Mouse (Mus musculus) MEL (cell line): Measurements from ENCODE around the gene Hmgcs1. TPM values are rescaled to one million over a fixed set of nuclear protein-coding genes. Genes with fewer than 3 reads are reported as not detected.

ENCODE experiments used
- DNase-seq: peaks from one replicate; pipeline ENCODE4 v3.0.0; 2011; ENCODE audit warnings: low read depth, low spot score
- H3K27ac ChIP-seq: 2 replicates; pipeline ENCODE4 v1.5.1; 2012; ENCODE audit warnings: low read depth, mild to moderate bottlenecking, control low read depth, low read length, moderate library complexity; ENCODE audit not compliant: control insufficient read depth
- H3K27me3 ChIP-seq, 2 experiments: fragments of 150-350 bp in 1 of 2; sonication (generic) in 1 of 2; 2 replicates each; pipeline ENCODE4 v1.6.1; 2012; ENCODE audit warnings: low read length in 2 of 2, mild to moderate bottlenecking in 2 of 2, improper control_type of control experiment in 1 of 2, moderate library complexity in 1 of 2; ENCODE audit not compliant: insufficient read depth in 2 of 2, control insufficient read depth in 1 of 2
- H3K36me3 ChIP-seq, 2 experiments: 2 replicates each; pipeline ENCODE4 v1.6.1; 2012 to 2014; ENCODE audit warnings: low read length in 2 of 2, improper control_type of control experiment in 1 of 2, inconsistent platforms in 1 of 2, mild to moderate bottlenecking in 1 of 2; ENCODE audit not compliant: insufficient read depth in 2 of 2, control insufficient read depth in 1 of 2
- H3K4me1 ChIP-seq, 2 experiments: fragments of 150-350 bp in 1 of 2; sonication (generic) in 1 of 2; 2 replicates each; pipeline ENCODE4 v1.6.1; 2012; ENCODE audit warnings: low read length in 2 of 2, improper control_type of control experiment in 1 of 2, mild to moderate bottlenecking in 1 of 2; ENCODE audit not compliant: insufficient read depth in 2 of 2, control insufficient read depth in 1 of 2
- H3K4me3 ChIP-seq, 2 experiments: fragments of 150-350 bp in 1 of 2; sonication (generic) in 1 of 2; 2 replicates each; pipeline ENCODE4 v1.5.1; 2012; ENCODE audit warnings: low read depth in 2 of 2, low read length in 2 of 2, mild to moderate bottlenecking in 2 of 2, moderate library complexity in 2 of 2, control low read depth in 1 of 2, improper control_type of control experiment in 1 of 2; ENCODE audit not compliant: control insufficient read depth in 1 of 2, insufficient read depth in 1 of 2
- H3K79me2 ChIP-seq: 2 replicates; pipeline ENCODE4 v1.6.1; 2012; ENCODE audit warnings: mild to moderate bottlenecking, low read length, moderate library complexity; ENCODE audit not compliant: control insufficient read depth, poor library complexity, insufficient read depth
- H3K9ac ChIP-seq: 2 replicates; pipeline ENCODE4 v1.6.1; 2012; ENCODE audit warnings: low read depth, mild to moderate bottlenecking, control low read depth, low read length, moderate library complexity; ENCODE audit not compliant: control insufficient read depth, poor library complexity, severe bottlenecking
- H3K9me3 ChIP-seq: fragments of 150-350 bp; sonication (generic); replicated peaks from 2 replicates; pipeline ENCODE4 v1.6.1; 2012; ENCODE audit warnings: mild to moderate bottlenecking, low read length, improper control_type of control experiment, moderate library complexity; ENCODE audit not compliant: insufficient read depth
- CHD1 ChIP-seq: IDR thresholded peaks from 2 replicates; pipeline ENCODE4 v1.6.1; 2012; ENCODE audit warnings: low read depth, mild to moderate bottlenecking, inconsistent platforms, low read length, improper control_type of control experiment
- CHD2 ChIP-seq: IDR thresholded peaks from 2 replicates; pipeline ENCODE4 v1.6.1; 2011; ENCODE audit warnings: low read length, improper control_type of control experiment
- CTCF ChIP-seq, 3 experiments: IDR thresholded peaks in 2 of 3; conservative IDR thresholded peaks in 1 of 3; 2 replicates each; pipeline ENCODE4 v1.5.1; 2011 to 2012; ENCODE audit warnings: low read length in 3 of 3, low read depth in 2 of 3, mild to moderate bottlenecking in 2 of 3, improper control_type of control experiment in 1 of 3, inconsistent platforms in 1 of 3, mixed read lengths in 1 of 3, moderate library complexity in 1 of 3; ENCODE audit not compliant: control insufficient read depth in 1 of 3, insufficient read depth in 1 of 3, poor library complexity in 1 of 3, severe bottlenecking in 1 of 3
- GABPA ChIP-seq: IDR thresholded peaks from 2 replicates; pipeline ENCODE4 v1.6.1; 2012; ENCODE audit warnings: low read depth, mild to moderate bottlenecking, inconsistent platforms, low read length, improper control_type of control experiment, moderate library complexity
- GATA1 ChIP-seq: IDR thresholded peaks from 2 replicates; pipeline ENCODE4 v1.6.1; 2011; ENCODE audit warnings: low read depth, low read length, improper control_type of control experiment
- JUND ChIP-seq: IDR thresholded peaks from 2 replicates; pipeline ENCODE4 v1.6.1; 2011; ENCODE audit warnings: low read depth, mild to moderate bottlenecking, improper control_type of control experiment, low read length
- MAX ChIP-seq: IDR thresholded peaks from 2 replicates; pipeline ENCODE4 v1.6.1; 2011; ENCODE audit warnings: low read length, improper control_type of control experiment
- MEF2A ChIP-seq: IDR thresholded peaks from 2 replicates; pipeline ENCODE4 v1.6.1; 2014; ENCODE audit warnings: low read depth, mild to moderate bottlenecking, inconsistent platforms, low read length, improper control_type of control experiment; ENCODE audit not compliant: poor library complexity, insufficient replicate concordance, severe bottlenecking; ENCODE audit errors: extremely low read depth
- MYB ChIP-seq: IDR thresholded peaks from 2 replicates; pipeline ENCODE4 v1.6.1; 2011; ENCODE audit warnings: mild to moderate bottlenecking, low read depth, low read length, improper control_type of control experiment
- MYC ChIP-seq: IDR thresholded peaks from 2 replicates; pipeline ENCODE4 v1.6.1; 2011; ENCODE audit warnings: low read depth, mild to moderate bottlenecking, low read length, improper control_type of control experiment, moderate library complexity
- NELFE ChIP-seq: IDR thresholded peaks from 2 replicates; pipeline ENCODE4 v1.6.1; 2011; ENCODE audit warnings: low read depth, low read length, improper control_type of control experiment
- POLR2A ChIP-seq, 2 experiments: IDR thresholded peaks; 2 replicates each; pipeline ENCODE4 v1.6.1; 2011 to 2012; ENCODE audit warnings: low read length in 2 of 2, mild to moderate bottlenecking in 2 of 2, control low read depth in 1 of 2, improper control_type of control experiment in 1 of 2, low read depth in 1 of 2, moderate library complexity in 1 of 2; ENCODE audit not compliant: control insufficient read depth in 1 of 2, insufficient read depth in 1 of 2, poor library complexity in 1 of 2
- POLR2AphosphoS2 ChIP-seq: IDR thresholded peaks from 2 replicates; pipeline ENCODE4 v1.6.1; 2011; ENCODE audit warnings: low read length, improper control_type of control experiment
- POLR2AphosphoS5 ChIP-seq: IDR thresholded peaks from 2 replicates; pipeline ENCODE4 v1.6.1; 2012; ENCODE audit warnings: low read depth, borderline replicate concordance, mild to moderate bottlenecking, inconsistent platforms, low read length, moderate library complexity, mixed read lengths
- RAD21 ChIP-seq: IDR thresholded peaks from 2 replicates; pipeline ENCODE4 v1.6.1; 2011; ENCODE audit warnings: mild to moderate bottlenecking, low read depth, low read length, improper control_type of control experiment
- ZKSCAN1 ChIP-seq: IDR thresholded peaks from 2 replicates; pipeline ENCODE4 v1.6.1; 2012; ENCODE audit warnings: low read depth, mild to moderate bottlenecking, inconsistent platforms, low read length, improper control_type of control experiment, moderate library complexity
- ZNF384 ChIP-seq: IDR thresholded peaks from 2 replicates; pipeline ENCODE4 v1.6.1; 2012; ENCODE audit warnings: low read depth, mild to moderate bottlenecking, inconsistent platforms, low read length, improper control_type of control experiment
- polyA plus RNA-seq, 2 experiments: library from polyadenylated mRNA; stranded (reverse) in 1 of 2; unstranded in 1 of 2; fragments of >175 nt in 1 of 2; fragments of >200 nt in 1 of 2; gene quantifications; 2 replicates each; pipeline versions ENCODE4 v1.2.1 to v1.2.4; 2012; ENCODE audit warnings: low replicate concordance in 2 of 2, low read depth in 1 of 2; ENCODE audit not compliant: insufficient read length in 2 of 2, insufficient read depth in 1 of 2, missing spikeins in 1 of 2
- total RNA-seq: library from RNA; depleted of rRNA; stranded (reverse); fragments of 300-350 nt; gene quantifications from 2 replicates; pipeline ENCODE4 v1.2.3, GENCODE M21; 2012

Gene Hmgcs1
- total and polyA plus RNA-seq, 3 experiments: 13.6 to 19.3 TPM; not detected in 1

DNA sequence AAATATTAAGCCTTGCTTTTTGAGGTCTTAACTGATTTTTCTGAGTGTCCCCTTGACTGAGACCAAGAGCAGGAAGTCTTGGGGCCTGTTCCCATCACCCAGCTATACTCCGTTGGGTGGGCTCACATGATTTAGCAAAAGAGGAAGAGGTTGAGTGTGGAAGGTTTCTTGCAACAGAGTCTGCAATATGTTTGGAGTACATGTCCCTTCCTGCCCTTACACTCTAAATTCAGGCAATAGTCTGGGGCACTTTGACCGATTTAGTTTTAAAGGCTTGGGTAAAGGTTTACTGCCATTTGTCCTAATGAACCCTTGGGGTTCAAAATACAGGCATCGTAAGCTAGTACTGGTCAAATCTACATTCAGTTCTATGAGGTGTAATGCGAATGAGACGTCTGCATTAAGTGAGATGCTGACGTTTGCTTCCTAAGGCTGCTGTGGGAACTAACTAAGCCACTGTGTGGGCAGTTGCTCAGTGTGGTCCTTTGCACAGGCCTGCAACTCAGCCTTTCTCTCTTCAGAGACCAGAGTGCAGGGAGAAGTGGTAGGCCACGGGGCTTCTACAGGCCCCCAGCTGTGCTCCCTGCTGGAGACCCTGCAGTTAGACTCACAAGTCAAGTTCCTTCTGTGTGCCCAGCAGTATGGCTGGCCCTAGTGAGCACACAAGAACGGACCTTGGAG is 23.1 kb downstream of the Hmgcs1 start:
- Histone ChIP-seq H3K4me1 (peaks cover 7 to 11% of the 10 kb centered on the region in 2 experiments; a peak in 3 of 4 replicates), H3K27ac (no peak overlapping the region), H3K36me3 (peaks cover 0 to 4% of the 10 kb centered on the region in 2 experiments; a peak in 2 of 4 replicates), H3K79me2 (no peaks in the 10 kb centered on the region), H3K9me3 (no peaks in the 10 kb centered on the region), H3K27me3 (no peaks in the 10 kb centered on the region), H3K9ac (no peak overlapping the region), H3K4me3 (no peak overlapping the region)
- TF ChIP-seq RAD21 (no peak), ZNF384 (no peak), NELFE (no peak), MAX (no peak), MYB (no peak), MEF2A (no peak)
- DNase-seq: peak; percentile 21

DNA sequence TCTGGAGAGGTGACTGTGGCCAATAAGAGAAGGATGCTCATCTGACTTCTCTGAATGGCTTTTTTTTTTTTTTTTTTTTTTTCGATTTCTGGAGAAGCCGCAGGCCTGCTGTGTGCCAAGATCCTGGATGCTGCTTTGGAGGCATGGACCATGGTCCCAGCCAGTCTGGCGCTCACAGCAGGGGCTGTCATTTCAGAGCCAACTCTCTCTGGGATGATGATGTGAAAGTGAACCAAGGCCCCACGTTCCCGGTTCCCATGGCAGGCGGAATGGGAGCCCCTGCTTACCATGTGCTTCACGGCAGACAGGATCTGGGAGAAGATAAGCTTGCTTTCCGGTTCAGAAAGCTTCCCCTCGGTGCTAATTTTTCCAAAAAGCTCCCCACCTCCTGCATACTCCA is 23.6 kb downstream of the Hmgcs1 start:
- H3K36me3 ChIP-seq: peaks cover 0 to under 1% of the 10 kb centered on the region in 2 experiments; a peak in 2 of 4 replicates
- peaks cover 1 to 7% of the 10 kb centered on the region in 2 experiments; a peak in 3 of 4 replicates for H3K4me1 ChIP-seq
- H3K9ac ChIP-seq: no peak overlapping the region
- no peak overlapping the region for H3K4me3 ChIP-seq
- H3K27me3 ChIP-seq: no peaks in the 10 kb centered on the region
- H3K79me2 ChIP-seq: no peaks in the 10 kb centered on the region
- H3K27ac ChIP-seq: no peak overlapping the region
- no peaks in the 10 kb centered on the region for H3K9me3 ChIP-seq
- DNase-seq: no peak
- TF ChIP-seq CHD2 (no peak), JUND (no peak), GABPA (no peak), POLR2AphosphoS2 (no peak), ZKSCAN1 (no peak), GATA1 (no peak), CTCF (IDR thresholded peaks at IDR 0.05 in 2 of 3, conservative IDR thresholded peaks at IDR 0.05 in 1 of 3; ENCODE audit: control insufficient read depth in 1 of 3, insufficient read depth in 1 of 3, low read depth in 2 of 3, low read length in 3 of 3, poor library complexity in 1 of 3, severe bottlenecking in 1 of 3) (no peak)

DNA sequence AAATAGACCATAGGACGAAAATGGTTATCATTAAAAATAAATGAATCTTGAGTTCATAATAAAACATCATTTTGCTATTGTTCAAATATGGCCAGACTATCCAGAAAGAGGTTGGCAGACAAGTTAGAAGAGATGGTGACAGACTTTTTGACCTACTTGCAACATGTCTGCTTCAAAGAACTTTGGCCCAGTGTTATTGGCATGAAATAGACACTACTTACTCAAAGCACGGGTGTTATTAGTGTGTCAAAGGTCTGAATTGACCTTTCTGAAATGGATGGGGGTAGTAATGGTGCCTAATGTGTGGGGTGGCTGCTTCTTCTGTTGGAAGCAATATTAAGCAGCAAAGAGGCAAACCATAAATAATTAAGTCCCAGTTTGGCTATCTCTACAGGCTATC is 25.9 kb downstream of the Hmgcs1 start:
- Histone ChIP-seq H3K9me3 (no peaks in the 10 kb centered on the region), H3K27ac (no peak overlapping the region), H3K79me2 (no peaks in the 10 kb centered on the region), H3K4me3 (no peak overlapping the region), H3K9ac (no peak overlapping the region), H3K27me3 (no peaks in the 10 kb centered on the region), H3K36me3 (no peaks in the 10 kb centered on the region), H3K4me1 (no peaks in the 10 kb centered on the region; a peak in 1 of 4 replicates)
- no peak for TF ChIP-seq MYC
- TF ChIP-seq POLR2AphosphoS5: no peak
- no peak for TF ChIP-seq MYB
- TF ChIP-seq POLR2A (IDR thresholded peaks at IDR 0.05; ENCODE audit: control insufficient read depth in 1 of 2, insufficient read depth in 1 of 2, low read depth in 1 of 2, low read length in 2 of 2, poor library complexity in 1 of 2): no peak
- TF ChIP-seq CHD1: no peak
- no peak for DNase-seq
